Mouse (Mus musculus) CH12.LX (cell line): ENCODE measurements around the gene Maml1. TPM values are rescaled to one million over a fixed set of nuclear protein-coding genes. Genes with fewer than 3 reads are reported as not detected.

Experiments used
- DNase-seq: peaks from one replicate; pipeline ENCODE4 v3.0.0-alpha.2; 2013; ENCODE audit errors: extremely low read depth
- H3K27ac ChIP-seq: 2 replicates; pipeline ENCODE4 v1.5.1; 2012; ENCODE audit warnings: low read depth, mild to moderate bottlenecking, control low read depth, moderate library complexity; ENCODE audit not compliant: insufficient read depth
- H3K27me3 ChIP-seq: replicated peaks from 2 replicates; pipeline ENCODE3; 2012; ENCODE audit warnings: inconsistent platforms
- H3K36me3 ChIP-seq, 2 experiments: replicated peaks in 1 of 2; 2 replicates each; pipeline versions ENCODE3 to v1.6.1; 2012; ENCODE audit warnings: inconsistent platforms in 1 of 2, low read length in 1 of 2, mild to moderate bottlenecking in 1 of 2, mixed read lengths in 1 of 2, moderate library complexity in 1 of 2; ENCODE audit not compliant: control insufficient read depth in 1 of 2, insufficient read depth in 1 of 2
- H3K4me1 ChIP-seq, 2 experiments: 2 replicates each; pipeline ENCODE4 v1.6.1; 2012; ENCODE audit warnings: inconsistent platforms in 1 of 2, moderate library complexity in 1 of 2; ENCODE audit not compliant: insufficient read depth in 2 of 2, control insufficient read depth in 1 of 2
- H3K4me2 ChIP-seq: 2 replicates; pipeline ENCODE4 v1.6.1; 2012; ENCODE audit warnings: low read depth, mild to moderate bottlenecking, control low read depth; ENCODE audit not compliant: poor library complexity, insufficient read depth, severe bottlenecking
- H3K4me3 ChIP-seq, 3 experiments: fragments of 150-350 bp in 1 of 3; sonication (generic) in 1 of 3; replicated peaks in 1 of 3; 2 replicates each; pipeline versions ENCODE3 to v1.5.1; 2011 to 2012; ENCODE audit warnings: low read depth in 2 of 3, low read length in 2 of 3, mild to moderate bottlenecking in 2 of 3, moderate library complexity in 2 of 3, control low read depth in 1 of 3, improper control_type of control experiment in 1 of 3, inconsistent platforms in 1 of 3, mixed read lengths in 1 of 3; ENCODE audit not compliant: poor library complexity in 1 of 3
- H3K79me2 ChIP-seq: replicated peaks from 2 replicates; pipeline ENCODE4 v1.6.1; 2012; ENCODE audit warnings: mild to moderate bottlenecking, moderate library complexity; ENCODE audit not compliant: control insufficient read depth, poor library complexity, insufficient read depth, severe bottlenecking; ENCODE audit errors: extremely low read depth
- H3K9ac ChIP-seq: 2 replicates; pipeline ENCODE4 v1.6.1; 2012; ENCODE audit warnings: low read depth, mild to moderate bottlenecking, control low read depth, moderate library complexity; ENCODE audit not compliant: insufficient read depth
- H3K9me3 ChIP-seq: replicated peaks from 2 replicates; pipeline ENCODE3; 2012; ENCODE audit warnings: low read length, inconsistent platforms, mixed read lengths
- BHLHE40 ChIP-seq: IDR thresholded peaks from 2 replicates; pipeline ENCODE4 v1.6.1; 2011; ENCODE audit warnings: mild to moderate bottlenecking, low read depth, low read length, improper control_type of control experiment
- CHD1 ChIP-seq: IDR thresholded peaks from 2 replicates; pipeline ENCODE4 v1.6.1; 2012; ENCODE audit warnings: low read depth, low read length, improper control_type of control experiment, inconsistent platforms
- CHD2 ChIP-seq: IDR thresholded peaks from 2 replicates; pipeline ENCODE4 v1.6.1; 2011; ENCODE audit warnings: low read length, improper control_type of control experiment
- CTCF ChIP-seq, 2 experiments: IDR thresholded peaks in 1 of 2; conservative IDR thresholded peaks in 1 of 2; 2 replicates each; pipeline ENCODE4 v1.5.1; 2011 to 2012; ENCODE audit warnings: low read depth in 2 of 2, low read length in 2 of 2, improper control_type of control experiment in 1 of 2, inconsistent platforms in 1 of 2, mild to moderate bottlenecking in 1 of 2, moderate library complexity in 1 of 2
- E2F4 ChIP-seq: IDR thresholded peaks from 2 replicates; pipeline ENCODE4 v1.6.1; 2011; ENCODE audit warnings: low read depth, low read length, improper control_type of control experiment; ENCODE audit not compliant: insufficient replicate concordance
- ELF1 ChIP-seq: IDR thresholded peaks from 2 replicates; pipeline ENCODE4 v1.6.1; 2014; ENCODE audit warnings: low read depth, mild to moderate bottlenecking, inconsistent platforms, low read length, improper control_type of control experiment
- EP300 ChIP-seq: IDR thresholded peaks from 2 replicates; pipeline ENCODE4 v1.6.1; 2011; ENCODE audit warnings: low read length, improper control_type of control experiment
- ETS1 ChIP-seq: conservative IDR thresholded peaks from 2 replicates; pipeline ENCODE4 v1.6.1; 2012; ENCODE audit warnings: low read depth, mild to moderate bottlenecking, inconsistent platforms, low read length, improper control_type of control experiment, moderate library complexity
- GABPA ChIP-seq: IDR thresholded peaks from 2 replicates; pipeline ENCODE4 v1.6.1; 2012; ENCODE audit warnings: low read depth, low read length, improper control_type of control experiment, inconsistent platforms; ENCODE audit not compliant: insufficient replicate concordance
- HCFC1 ChIP-seq: IDR thresholded peaks from 2 replicates; pipeline ENCODE4 v1.6.1; 2012; ENCODE audit warnings: low read depth, mild to moderate bottlenecking, inconsistent platforms, low read length, improper control_type of control experiment
- IRF4 ChIP-seq: IDR thresholded peaks from 2 replicates; pipeline ENCODE4 v1.6.1; 2014; ENCODE audit warnings: low read depth, mild to moderate bottlenecking, inconsistent platforms, low read length, improper control_type of control experiment
- JUN ChIP-seq: IDR thresholded peaks from 2 replicates; pipeline ENCODE4 v1.6.1; 2011; ENCODE audit warnings: low read depth, mild to moderate bottlenecking, low read length, improper control_type of control experiment, moderate library complexity; ENCODE audit not compliant: insufficient read depth
- JUND ChIP-seq: conservative IDR thresholded peaks from 2 replicates; pipeline ENCODE4 v1.6.1; 2011; ENCODE audit warnings: low read depth, low read length, improper control_type of control experiment
- KAT2A ChIP-seq: IDR thresholded peaks from 2 replicates; pipeline ENCODE4 v1.6.1; 2012; ENCODE audit warnings: low read length, improper control_type of control experiment, inconsistent platforms; ENCODE audit not compliant: insufficient replicate concordance
- MAFK ChIP-seq: IDR thresholded peaks from 2 replicates; pipeline ENCODE4 v1.6.1; 2011; ENCODE audit warnings: low read length, improper control_type of control experiment; ENCODE audit not compliant: insufficient replicate concordance
- MAX ChIP-seq: IDR thresholded peaks from 2 replicates; pipeline ENCODE4 v1.6.1; 2011; ENCODE audit warnings: low read length, improper control_type of control experiment
- MAZ ChIP-seq: IDR thresholded peaks from 2 replicates; pipeline ENCODE4 v1.6.1; 2012; ENCODE audit warnings: low read depth, mild to moderate bottlenecking, inconsistent platforms, low read length, improper control_type of control experiment, moderate library complexity
- MEF2A ChIP-seq: IDR thresholded peaks from 2 replicates; pipeline ENCODE4 v1.6.1; 2014; ENCODE audit warnings: low read depth, mild to moderate bottlenecking, inconsistent platforms, low read length, improper control_type of control experiment, borderline replicate concordance
- MXI1 ChIP-seq: IDR thresholded peaks from 2 replicates; pipeline ENCODE4 v1.6.1; 2011; ENCODE audit warnings: mild to moderate bottlenecking, low read depth, low read length, improper control_type of control experiment
- MYC ChIP-seq: IDR thresholded peaks from 2 replicates; pipeline ENCODE4 v1.6.1; 2011; ENCODE audit warnings: low read depth, mild to moderate bottlenecking, improper control_type of control experiment, low read length
- NELFE ChIP-seq: IDR thresholded peaks from 2 replicates; pipeline ENCODE4 v1.6.1; 2011; ENCODE audit warnings: low read depth, low read length, improper control_type of control experiment
- NRF1 ChIP-seq: IDR thresholded peaks from 2 replicates; pipeline ENCODE4 v1.6.1; 2014; ENCODE audit warnings: low read depth, mild to moderate bottlenecking, inconsistent platforms, low read length, improper control_type of control experiment, moderate library complexity
- PAX5 ChIP-seq: IDR thresholded peaks from 2 replicates; pipeline ENCODE4 v1.6.1; 2012; ENCODE audit warnings: low read length, inconsistent platforms, mixed read lengths
- POLR2A ChIP-seq: IDR thresholded peaks from 2 replicates; pipeline ENCODE4 v1.6.1; 2011; ENCODE audit warnings: low read depth, mild to moderate bottlenecking, improper control_type of control experiment, low read length
- POLR2AphosphoS2 ChIP-seq: IDR thresholded peaks from 2 replicates; pipeline ENCODE4 v1.6.1; 2011; ENCODE audit warnings: low read depth, low read length, improper control_type of control experiment
- RAD21 ChIP-seq: IDR thresholded peaks from 2 replicates; pipeline ENCODE4 v1.6.1; 2011; ENCODE audit warnings: low read depth, mild to moderate bottlenecking, low read length, improper control_type of control experiment, moderate library complexity
- RCOR1 ChIP-seq: conservative IDR thresholded peaks from 2 replicates; pipeline ENCODE4 v1.6.1; 2012; ENCODE audit warnings: low read depth, mild to moderate bottlenecking, inconsistent platforms, low read length, improper control_type of control experiment
- SIN3A ChIP-seq: IDR thresholded peaks from 2 replicates; pipeline ENCODE4 v1.6.1; 2012; ENCODE audit warnings: low read length, improper control_type of control experiment, inconsistent platforms
- SMC3 ChIP-seq: IDR thresholded peaks from 2 replicates; pipeline ENCODE4 v1.6.1; 2011; ENCODE audit warnings: low read depth, low read length, improper control_type of control experiment
- TBP ChIP-seq: conservative IDR thresholded peaks from 2 replicates; pipeline ENCODE4 v1.6.1; 2011; ENCODE audit warnings: low read depth, low read length, improper control_type of control experiment
- TCF12 ChIP-seq: IDR thresholded peaks from 2 replicates; pipeline ENCODE4 v1.6.1; 2014; ENCODE audit warnings: low read depth, mild to moderate bottlenecking, inconsistent platforms, low read length, improper control_type of control experiment
- USF2 ChIP-seq: conservative IDR thresholded peaks from 2 replicates; pipeline ENCODE4 v1.6.1; 2011; ENCODE audit warnings: low read depth, low read length, improper control_type of control experiment
- ZC3H11A ChIP-seq: IDR thresholded peaks from 2 replicates; pipeline ENCODE4 v1.6.1; 2012; ENCODE audit warnings: low read depth, mild to moderate bottlenecking, inconsistent platforms, low read length, improper control_type of control experiment
- ZKSCAN1 ChIP-seq: IDR thresholded peaks from 2 replicates; pipeline ENCODE4 v1.6.1; 2012; ENCODE audit warnings: low read depth, inconsistent platforms, low read length, improper control_type of control experiment, borderline replicate concordance
- ZMIZ1 ChIP-seq: IDR thresholded peaks from 2 replicates; pipeline ENCODE4 v1.6.1; 2012; ENCODE audit warnings: low read depth, mild to moderate bottlenecking, inconsistent platforms, low read length, improper control_type of control experiment
- ZNF384 ChIP-seq: IDR thresholded peaks from 2 replicates; pipeline ENCODE4 v1.6.1; 2012; ENCODE audit warnings: low read depth, low read length, improper control_type of control experiment, inconsistent platforms
- dilution Hi-C: fragments of 300-500 bp; cut with MboI; formaldehyde crosslinking; loops from 2 replicates; pipeline ENCODE4 v1.14.3; 2020; ENCODE audit warnings: low sequenced_read_pairs; ENCODE audit not compliant: extremely low pct_unique_long_range_greater_than_20kb, extremely low pct_ligation_motif_present
- in situ Hi-C: fragments of 300-500 bp; cut with MboI; formaldehyde crosslinking; loops from 3 replicates; pipeline ENCODE4 v1.14.3; 2019; ENCODE audit warnings: low sequenced_read_pairs, low pct_ligation_motif_present, low pct_unique_long_range_greater_than_20kb, mixed read lengths
- polyA plus RNA-seq: library from polyadenylated mRNA; unstranded; fragments of >175 nt; gene quantifications from 2 replicates; pipeline ENCODE4 v1.2.1, GENCODE M21; 2012; ENCODE audit warnings: low read depth; ENCODE audit not compliant: insufficient read length
- total RNA-seq, 2 experiments: library from RNA; depleted of rRNA; stranded (reverse); fragments of 300-350 nt in 1 of 2; fragments of >200 nt in 1 of 2; gene quantifications; 2 replicates each; pipeline ENCODE4 v1.2.3; 2012 to 2014

Maml1 gene
- total RNA-seq (2012; rRNA removed) (4.3 and 5.4 TPM in 2 replicates), total RNA-seq (2014; rRNA removed) (1.3 and 2.2 TPM in 2 replicates), polyA plus RNA-seq (8.4 and 9.7 TPM in 2 replicates)

DNA sequence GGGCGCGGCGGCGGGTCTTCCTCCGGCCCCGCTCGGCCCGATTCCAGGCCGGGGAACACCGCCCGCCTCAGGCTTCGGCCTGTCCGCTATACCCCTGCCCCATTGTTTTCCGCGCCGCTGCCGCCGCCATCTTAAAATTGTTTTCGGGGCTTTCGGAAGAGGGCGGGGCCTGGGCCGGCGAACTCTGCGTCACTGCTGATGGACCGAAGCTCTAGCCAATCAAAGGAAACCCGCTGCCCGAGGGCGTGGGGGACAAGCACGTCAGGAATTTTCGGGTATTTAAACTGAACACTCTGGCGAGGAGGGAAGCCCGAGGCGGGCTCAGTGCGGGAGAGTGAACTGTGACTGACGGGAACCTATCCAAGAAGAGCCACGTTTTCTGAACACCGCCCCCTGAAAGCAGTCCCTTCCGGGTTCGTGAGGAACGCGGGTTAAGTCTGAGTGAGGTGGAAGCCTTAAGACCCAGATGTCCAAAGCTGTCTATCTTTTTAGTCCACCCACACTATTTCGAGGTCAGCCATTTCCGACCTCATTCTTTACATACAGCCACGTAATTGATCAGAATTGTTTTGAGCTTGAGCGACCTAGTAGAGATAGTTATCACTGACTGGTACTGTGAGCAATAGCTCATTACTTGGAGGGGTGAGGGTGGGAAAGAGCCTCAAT lies at the start of gene Maml1:
Gene Maml1 (minus strand): TSS at position 122 of the 666 bp plus-strand sequence.
- Histone ChIP-seq H3K36me3 (peaks cover 36 to 66% of the 10 kb centered on the region in 2 experiments), H3K27ac (peak within 1 kb of the TSS; percentile 60), H3K9me3 (peaks cover 7% of the 10 kb centered on the region), H3K27me3 (no peaks in the 10 kb centered on the region), H3K9ac (peak within 1 kb of the TSS; percentile 94), H3K4me2 (peak within 1 kb of the TSS; percentile 92)
- peak; percentile 100 for DNase-seq
- TF ChIP-seq RAD21 (no peak), CTCF (conservative IDR thresholded peaks at IDR 0.05 in 1 of 2, IDR thresholded peaks at IDR 0.05 in 1 of 2; ENCODE audit: low read depth in 2 of 2, low read length in 2 of 2) (no peak; a peak in 1 of 4 replicates), ZC3H11A (no peak), RCOR1 (peak; percentile 61), E2F4 (peak; percentile 91), TCF12 (peak; percentile 95), TBP (peak; percentile 88), MAX (peak; percentile 93), EP300 (no peak), GABPA (no peak), MXI1 (peak; percentile 97), CHD1 (0 out of 2 replicates have a peak, but pooled peaks have one; percentile 55), MAZ (peak; percentile 89), NRF1 (peak; percentile 52), BHLHE40 (peak; percentile 52; the same call in 1 of the 2 replicates), HCFC1 (peak; percentile 70), MAFK (0 out of 2 replicates have a peak, but pooled peaks have one; percentile 49), NELFE (peak; percentile 78), SMC3 (no peak), MEF2A (0 out of 2 replicates have a peak, but pooled peaks have one; percentile 66), MYC (peak; percentile 95), JUN (no peak), ELF1 (peak; percentile 98), ZNF384 (no peak), ZMIZ1 (peak; percentile 97), POLR2A (peak; percentile 94), POLR2AphosphoS2 (peak; percentile 98), ETS1 (peak; percentile 75), USF2 (0 out of 2 replicates have a peak, but pooled peaks have one; percentile 15), IRF4 (peak; percentile 68), SIN3A (peak; percentile 98), JUND (no peak; the same call in 1 of the 2 replicates), ZKSCAN1 (no peak), PAX5 (no peak), CHD2 (peak; percentile 92), KAT2A (peak; percentile 65; the same call in 1 of the 2 replicates)
- TF ChIP-seq, all 38 proteins: peak for 25
- Histone ChIP-seq H3K4me1 (peaks cover 8 to 41% of the 10 kb centered on the region in 2 experiments), H3K79me2 (peaks cover 39% of the 10 kb centered on the region), H3K4me3 (peak within 1 kb of the TSS; percentile 75 to 99 (median 92))
- dilution Hi-C loops (no loop called here), in situ Hi-C loops (no loop called here)
